Mouse (Mus musculus) thymus, adult 2 months (tissue): Measurements from ENCODE around the gene Glis3.

Experiments
- CTCF ChIP-seq: fragments of 200-500 bp; IDR thresholded peaks from 2 replicates; pipeline ENCODE4 v1.5.1; 2012; ENCODE audit warnings: mild to moderate bottlenecking, control low read depth, low read length, moderate library complexity, borderline replicate concordance; ENCODE audit not compliant: control insufficient read depth, poor library complexity, insufficient read depth; ENCODE audit errors: extremely low read depth
- POLR2A ChIP-seq: fragments of 200-500 bp; IDR thresholded peaks from 2 replicates; pipeline ENCODE4 v1.6.1; 2012; ENCODE audit warnings: mild to moderate bottlenecking, low read length, control low read depth, moderate library complexity; ENCODE audit not compliant: control insufficient read depth, poor library complexity, insufficient read depth; ENCODE audit errors: extremely low read depth

- TF ChIP-seq CTCF (no peak), POLR2A (no peak)
These were observed 312.6 kb downstream of the Glis3 start for GRCm38 (mm10) chr19:28367274-28367673.
